Mouse (Mus musculus): ENCODE results near the gene Frmd4a. TPM values are rescaled to one million over a fixed set of nuclear protein-coding genes. Genes with fewer than 3 reads are reported as not detected.

Frmd4a gene
- polyA plus RNA-seq, 1 experiment: 7.7 TPM

DNA sequence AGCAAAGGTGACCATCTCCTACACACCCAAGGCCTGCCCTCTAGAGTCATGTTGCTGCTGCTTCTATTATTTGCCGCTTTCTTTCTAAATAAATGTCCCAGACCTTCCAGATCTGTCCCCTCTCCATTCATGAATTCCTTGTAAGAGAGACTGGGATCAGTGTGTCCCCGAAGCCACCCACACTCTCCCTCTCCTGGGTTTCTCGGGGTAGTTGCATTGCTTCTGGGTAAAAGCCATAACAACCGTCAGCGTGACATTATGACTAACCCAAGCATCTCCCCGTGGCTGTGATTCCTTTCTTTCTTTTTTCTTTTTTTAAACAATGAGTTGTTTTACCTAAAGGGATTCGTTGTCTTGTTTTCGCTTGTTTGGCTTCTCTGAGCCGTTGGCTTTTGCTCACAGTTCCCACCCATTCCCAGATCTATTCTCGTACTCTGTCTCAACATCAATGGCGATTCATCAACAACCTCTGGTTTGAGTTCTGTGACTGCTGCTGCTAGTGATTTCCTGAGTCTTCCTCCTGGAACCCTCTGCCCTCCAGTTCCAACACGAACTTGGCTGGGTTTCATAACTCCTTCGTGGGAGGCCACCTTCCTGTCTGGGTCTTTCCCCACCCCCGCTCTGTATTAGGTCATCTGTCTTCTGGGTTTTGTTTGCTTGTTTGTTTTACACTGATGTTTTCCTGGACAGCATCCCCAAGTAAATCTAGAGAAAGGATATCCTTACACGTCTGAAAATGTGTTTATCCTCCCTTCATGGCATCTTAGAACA lies 483.9 kb downstream of the Frmd4a start:
- H3K9me3 ChIP-seq: peaks cover 5% of the 10 kb centered on the region
- TF ChIP-seq GATA1 (IDR thresholded peaks at IDR 0.05; ENCODE audit: borderline replicate concordance, low read length): no peak
- no peak for TF ChIP-seq FLI1 (IDR thresholded peaks at IDR 0.05; ENCODE audit: low read length)
- no peak overlapping the region for H3K4me3 ChIP-seq (replicated peaks)
- no peaks in the 10 kb centered on the region for H3K36me3 ChIP-seq (replicated peaks; ENCODE audit: low read length)
- H3K27me3 ChIP-seq (replicated peaks): peaks cover 43% of the 10 kb centered on the region
- peaks cover 27% of the 10 kb centered on the region for H3K4me1 ChIP-seq

DNA sequence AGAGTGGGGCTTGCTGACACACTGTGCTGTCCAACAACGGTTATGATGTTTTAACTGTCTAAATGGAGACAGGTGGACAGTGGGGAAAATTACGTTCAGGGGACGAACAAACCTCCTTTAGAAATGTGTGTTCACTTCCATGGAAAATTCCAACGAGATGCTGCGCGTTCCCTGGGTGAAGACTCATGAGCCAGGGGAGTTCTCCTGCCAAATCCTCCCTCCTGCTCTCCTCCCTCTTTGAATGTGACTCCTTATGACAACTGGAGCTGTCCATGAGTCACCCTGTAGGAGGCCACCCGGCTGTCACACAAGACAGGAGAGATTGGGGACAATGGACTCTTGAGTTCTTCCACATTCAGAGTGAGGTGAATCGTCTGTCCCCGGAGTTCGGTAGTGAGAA lies 486.9 kb downstream of the Frmd4a start:
- Histone ChIP-seq H3K4me3 (replicated peaks) (no peak overlapping the region), H3K27me3 (replicated peaks) (peaks cover 44% of the 10 kb centered on the region), H3K36me3 (replicated peaks; ENCODE audit: low read length) (no peaks in the 10 kb centered on the region), H3K9me3 (no peaks in the 10 kb centered on the region), H3K4me1 (peaks cover 33% of the 10 kb centered on the region)
- TF ChIP-seq FLI1 (IDR thresholded peaks at IDR 0.05; ENCODE audit: low read length): no peak
- TF ChIP-seq GATA1 (IDR thresholded peaks at IDR 0.05; ENCODE audit: borderline replicate concordance, low read length): no peak

DNA sequence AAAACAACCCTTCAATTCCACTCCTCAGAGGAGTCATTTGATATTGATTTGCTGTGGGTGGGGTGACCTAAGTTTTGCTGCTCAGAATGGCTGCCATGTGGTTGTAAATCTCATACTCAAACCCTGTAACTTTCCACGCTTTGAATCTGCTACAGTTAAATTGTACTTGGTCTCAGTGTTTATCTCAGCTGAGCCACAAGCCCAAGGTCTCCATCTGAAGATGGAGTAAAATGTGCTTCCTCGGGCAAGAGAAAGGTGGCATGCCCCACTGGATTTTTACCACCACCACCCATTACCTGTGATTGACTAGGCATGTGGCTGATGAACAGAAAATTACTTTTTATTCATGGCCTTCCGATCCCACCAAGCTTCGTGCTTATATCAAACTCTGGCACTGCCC lies 488.2 kb downstream of the Frmd4a start:
- Histone ChIP-seq H3K4me3 (replicated peaks) (no peak overlapping the region), H3K27me3 (replicated peaks) (peaks cover 43% of the 10 kb centered on the region), H3K36me3 (replicated peaks; ENCODE audit: low read length) (no peaks in the 10 kb centered on the region), H3K4me1 (peaks cover 34% of the 10 kb centered on the region), H3K9me3 (no peaks in the 10 kb centered on the region)
- TF ChIP-seq GATA1 (IDR thresholded peaks at IDR 0.05; ENCODE audit: borderline replicate concordance, low read length) (no peak), FLI1 (IDR thresholded peaks at IDR 0.05; ENCODE audit: low read length) (no peak)

DNA sequence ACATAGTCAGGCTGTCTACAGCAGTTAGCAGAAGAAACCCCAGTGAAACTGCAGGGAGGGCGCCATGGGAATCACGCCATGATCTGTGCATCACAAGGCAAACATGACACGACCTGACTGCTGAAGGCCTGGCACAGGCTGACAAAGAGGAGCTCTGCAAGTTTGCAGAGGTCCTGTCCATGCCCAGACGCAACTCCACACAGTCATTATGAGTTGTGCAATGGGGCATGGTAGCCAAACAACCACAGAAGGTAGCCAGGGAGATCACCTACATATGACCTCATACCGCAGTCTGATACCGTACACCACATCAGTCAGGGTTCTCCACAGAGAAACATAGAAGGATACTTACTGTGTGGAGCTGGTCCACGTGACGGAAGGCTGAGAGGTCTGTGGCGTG lies 489.1 kb downstream of the Frmd4a start:
- no peak for TF ChIP-seq GATA1 (IDR thresholded peaks at IDR 0.05; ENCODE audit: borderline replicate concordance, low read length)
- TF ChIP-seq FLI1 (IDR thresholded peaks at IDR 0.05; ENCODE audit: low read length): no peak
- Histone ChIP-seq H3K4me3 (replicated peaks) (no peak overlapping the region), H3K27me3 (replicated peaks) (peaks cover 39% of the 10 kb centered on the region), H3K4me1 (peaks cover 29% of the 10 kb centered on the region), H3K9me3 (no peaks in the 10 kb centered on the region), H3K36me3 (replicated peaks; ENCODE audit: low read length) (no peaks in the 10 kb centered on the region)

DNA sequence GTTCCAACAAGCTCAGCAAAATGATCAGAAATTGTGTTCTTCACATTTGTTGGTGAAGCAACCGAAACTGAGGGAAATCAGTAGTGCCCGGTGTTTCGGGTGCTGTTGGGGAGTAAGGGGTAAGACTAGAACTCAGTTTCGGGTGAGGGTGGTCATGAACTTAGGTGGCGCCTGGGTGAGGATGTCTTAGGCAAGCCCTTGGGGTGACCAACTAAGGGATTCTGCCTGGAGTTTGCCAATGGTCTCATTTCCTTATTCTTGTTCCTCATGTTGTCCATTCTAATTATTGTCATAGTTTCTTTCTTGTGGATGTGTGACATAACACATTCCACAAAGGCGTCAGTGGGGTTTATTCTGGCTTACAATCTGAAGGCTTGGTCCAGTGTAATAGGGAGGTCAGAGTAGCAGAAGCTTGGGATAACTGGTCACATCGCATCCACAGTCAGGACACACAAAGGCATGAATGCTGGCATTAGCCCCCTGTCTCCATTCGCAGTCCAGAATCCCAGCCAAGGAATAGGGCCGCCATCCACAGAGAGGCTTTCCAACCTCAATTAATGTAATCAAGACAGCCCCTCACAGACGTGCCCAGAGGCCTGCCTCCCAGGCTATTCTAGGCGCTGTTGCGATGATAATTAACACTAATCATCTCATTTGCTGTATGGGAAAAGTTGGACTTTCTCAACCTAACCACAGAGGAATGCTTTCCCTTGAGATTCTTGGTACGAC lies 490.5 kb downstream of the Frmd4a start:
- TF ChIP-seq GATA1 (IDR thresholded peaks at IDR 0.05; ENCODE audit: borderline replicate concordance, low read length) (no peak), FLI1 (IDR thresholded peaks at IDR 0.05; ENCODE audit: low read length) (no peak)
- H3K9me3 ChIP-seq: no peaks in the 10 kb centered on the region
- peaks cover 25% of the 10 kb centered on the region for H3K4me1 ChIP-seq
- peaks cover 35% of the 10 kb centered on the region for H3K27me3 ChIP-seq (replicated peaks)
- H3K4me3 ChIP-seq (replicated peaks): no peak overlapping the region
- no peaks in the 10 kb centered on the region for H3K36me3 ChIP-seq (replicated peaks; ENCODE audit: low read length)

DNA sequence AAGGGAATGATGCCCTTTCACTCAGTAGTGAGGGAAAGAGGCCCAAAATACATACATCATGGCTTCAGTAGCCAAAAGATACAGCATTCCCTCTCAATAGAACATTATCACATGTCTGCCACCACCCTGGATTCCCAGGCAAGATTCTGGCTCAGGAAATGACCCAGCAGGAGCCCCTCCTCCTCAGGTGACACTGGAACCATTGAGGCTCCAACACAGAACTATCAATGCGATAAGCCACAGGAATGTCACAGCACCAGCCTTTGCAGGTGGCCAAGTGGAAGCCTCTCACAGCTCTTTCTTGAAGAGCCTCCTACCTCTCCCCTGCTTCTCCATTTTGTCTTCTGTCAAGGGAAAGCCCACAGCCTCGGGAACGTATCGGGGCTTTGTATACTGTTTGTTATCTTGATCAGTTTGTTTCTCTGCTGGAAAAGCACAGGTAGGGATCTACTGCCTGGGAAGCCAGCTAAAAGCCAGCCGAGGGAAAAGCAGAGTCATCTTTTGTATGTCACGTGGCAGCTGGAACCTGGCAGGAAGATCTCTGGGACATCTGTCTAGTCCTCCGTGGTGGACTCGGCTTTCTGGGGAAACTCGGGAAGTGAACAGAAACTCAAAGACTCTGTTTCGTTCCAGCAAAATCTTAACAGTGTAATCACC lies 491.6 kb downstream of the Frmd4a start:
- Histone ChIP-seq H3K4me3 (replicated peaks) (no peak overlapping the region), H3K9me3 (no peaks in the 10 kb centered on the region)
- TF ChIP-seq FLI1 (IDR thresholded peaks at IDR 0.05; ENCODE audit: low read length) (no peak), GATA1 (IDR thresholded peaks at IDR 0.05; ENCODE audit: borderline replicate concordance, low read length) (no peak)

DNA sequence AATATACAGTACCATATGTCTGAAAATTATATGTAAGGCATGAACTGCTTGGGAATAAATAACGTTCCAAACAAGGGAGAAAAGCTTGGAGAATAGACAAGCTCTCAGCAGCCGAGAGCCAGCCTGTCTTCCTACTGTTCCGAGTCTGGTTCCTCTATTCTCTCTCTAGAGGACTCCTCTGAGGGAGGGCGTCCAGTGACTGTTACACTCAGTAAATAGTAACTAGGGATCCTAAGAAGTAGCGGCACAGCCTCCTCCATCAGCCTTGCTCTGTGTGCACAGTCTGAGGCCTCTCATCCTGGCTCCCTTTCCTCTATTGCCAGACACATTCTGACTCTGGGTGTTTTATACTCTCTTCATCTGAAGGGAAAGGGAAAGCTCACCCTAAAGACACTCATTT lies 492.2 kb downstream of the Frmd4a start:
- H3K9me3 ChIP-seq: no peaks in the 10 kb centered on the region
- no peak overlapping the region for H3K4me3 ChIP-seq (replicated peaks)
- peaks cover 28% of the 10 kb centered on the region for H3K27me3 ChIP-seq (replicated peaks)
- TF ChIP-seq FLI1 (IDR thresholded peaks at IDR 0.05; ENCODE audit: low read length) (no peak), GATA1 (IDR thresholded peaks at IDR 0.05; ENCODE audit: borderline replicate concordance, low read length) (no peak)
- H3K4me1 ChIP-seq: peaks cover 19% of the 10 kb centered on the region
- H3K36me3 ChIP-seq (replicated peaks; ENCODE audit: low read length): no peaks in the 10 kb centered on the region

More for the DNA sequence above, 491.6 kb downstream of the Frmd4a start:
- Histone ChIP-seq H3K27me3 (replicated peaks) (peaks cover 31% of the 10 kb centered on the region), H3K4me1 (peaks cover 20% of the 10 kb centered on the region), H3K36me3 (replicated peaks; ENCODE audit: low read length) (no peaks in the 10 kb centered on the region)

DNA sequence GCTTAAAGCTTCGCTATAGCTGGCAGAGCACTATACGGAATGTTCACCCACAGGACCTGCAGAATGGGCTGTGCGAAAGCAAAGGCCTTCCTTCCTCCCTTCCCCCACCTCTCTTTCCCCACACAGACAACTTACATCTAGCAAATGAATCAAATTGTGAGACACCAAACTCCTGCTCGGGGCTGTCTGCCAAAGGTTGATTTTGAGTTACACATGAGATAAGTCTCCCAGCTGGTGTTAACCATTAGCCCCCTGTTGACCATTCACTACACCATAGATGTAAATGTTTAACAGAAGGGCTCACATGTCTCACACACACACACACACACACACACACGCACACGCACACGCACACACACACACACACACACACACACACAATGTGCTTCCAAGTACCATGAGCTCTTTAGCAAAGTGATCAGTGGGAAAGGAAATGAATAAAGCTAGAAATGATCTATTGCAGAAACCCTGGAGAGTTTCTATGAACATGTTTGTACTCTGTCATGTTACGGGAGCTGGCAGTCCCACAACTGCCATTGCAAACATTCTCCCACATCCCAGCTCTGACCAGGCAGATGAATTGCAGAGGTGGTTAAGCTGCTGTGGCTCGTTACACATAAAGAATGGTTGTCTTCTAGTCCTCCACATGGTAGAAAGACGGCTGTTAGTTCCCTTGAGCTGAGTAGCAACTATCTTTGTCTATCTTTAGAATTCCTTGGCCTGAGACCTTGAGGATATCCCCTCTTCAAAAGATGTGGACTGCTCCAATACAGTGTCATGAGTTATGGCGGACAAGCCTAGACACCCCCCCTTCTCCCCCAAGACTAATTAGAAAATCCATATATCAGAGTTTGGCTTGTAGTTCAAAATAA lies 492.9 kb downstream of the Frmd4a start:
- H3K9me3 ChIP-seq: no peaks in the 10 kb centered on the region
- peaks cover 27% of the 10 kb centered on the region for H3K27me3 ChIP-seq (replicated peaks)
- TF ChIP-seq FLI1 (IDR thresholded peaks at IDR 0.05; ENCODE audit: low read length) (no peak), GATA1 (IDR thresholded peaks at IDR 0.05; ENCODE audit: borderline replicate concordance, low read length) (no peak)
- peaks cover 19% of the 10 kb centered on the region for H3K4me1 ChIP-seq
- no peak overlapping the region for H3K4me3 ChIP-seq (replicated peaks)
- no peaks in the 10 kb centered on the region for H3K36me3 ChIP-seq (replicated peaks; ENCODE audit: low read length)

DNA sequence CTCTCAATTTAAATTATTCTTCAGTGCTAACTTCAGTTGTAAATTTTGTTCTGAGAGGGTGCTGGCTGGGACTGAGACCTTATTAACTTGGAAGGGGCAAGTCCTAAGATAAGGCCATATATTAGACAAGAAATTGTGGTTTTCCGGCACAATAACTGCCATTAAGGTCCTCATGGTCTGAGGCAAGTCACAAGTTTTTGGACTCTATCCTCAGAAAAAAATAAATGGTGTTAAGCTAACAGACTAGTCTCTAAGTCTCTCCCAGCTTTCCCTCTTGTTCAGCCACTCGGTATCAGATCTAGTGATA lies 493.5 kb downstream of the Frmd4a start:
- no peaks in the 10 kb centered on the region for H3K36me3 ChIP-seq (replicated peaks; ENCODE audit: low read length)
- H3K4me1 ChIP-seq: peaks cover 19% of the 10 kb centered on the region
- no peak for TF ChIP-seq FLI1 (IDR thresholded peaks at IDR 0.05; ENCODE audit: low read length)
- no peak for TF ChIP-seq GATA1 (IDR thresholded peaks at IDR 0.05; ENCODE audit: borderline replicate concordance, low read length)
- H3K27me3 ChIP-seq (replicated peaks): peaks cover 30% of the 10 kb centered on the region
- no peak overlapping the region for H3K4me3 ChIP-seq (replicated peaks)
- no peaks in the 10 kb centered on the region for H3K9me3 ChIP-seq
